ENCODE assay signal across 18 mouse cellular contexts in genomic region chr16:93777247-93777999, GRCm38 (mm10). TPM values are rescaled to one million over a fixed set of nuclear protein-coding genes. Genes with fewer than 3 reads are reported as not detected.
DNase-seq lines count a peak whose midpoint lies in the region; ATAC-seq and TF ChIP-seq lines count a peak whose summit lies in the region.
"Had no signal": no experiment of that assay in that cellular context is flagged by ENCODE, and none has a peak within 500 bp of the region (broad histone marks: within the 10 kb centered on the region; RNA-seq: fewer than 3 reads in every experiment).

No protein-coding gene starts in this region.

- H3K36me3 ChIP-seq in lung, embryonic 16.5 days (ENCODE audit: control insufficient read depth, insufficient read depth, low read length), result peaks cover 2% of the 10 kb centered on the region; the same call in 1 of the 2 replicates
- peaks cover 15% of the 10 kb centered on the region; the same call in 1 of the 2 replicates for H3K36me3 ChIP-seq in lung, postnatal 0 days (ENCODE audit: insufficient read depth, low read length)
- H3K36me3 ChIP-seq in small intestine, adult 2 months (ENCODE audit: control insufficient read depth, insufficient read depth, low read length), result peaks cover 53% of the 10 kb centered on the region
- H3K36me3 ChIP-seq in forebrain, embryonic 13.5 days (ENCODE audit: poor library complexity, severe bottlenecking), result peaks cover 45% of the 10 kb centered on the region
- H3K36me3 ChIP-seq: forebrain, embryonic 10.5 days; stomach, embryonic 15.5 days had no signal

- no peak overlapping the region for H3K4me3 ChIP-seq in lung, embryonic 16.5 days (ENCODE audit: low read length)
- H3K4me3 ChIP-seq in lung, postnatal 0 days (ENCODE audit: low read depth, low read length), result no peak overlapping the region
- no peak overlapping the region for H3K4me3 ChIP-seq in small intestine, adult 2 months (ENCODE audit: low read depth, low read length)
- H3K4me3 ChIP-seq in forebrain, embryonic 13.5 days, result no peak overlapping the region
- H3K4me3 ChIP-seq: embryonic facial prominence, embryonic 15.5 days; forebrain, embryonic 10.5 days; hindbrain, embryonic 12.5 days; midbrain, embryonic 15.5 days; stomach, embryonic 15.5 days had no signal

- no peaks in the 10 kb centered on the region for H3K9me3 ChIP-seq in lung, embryonic 16.5 days (ENCODE audit: control insufficient read depth, low read length)
- no peaks in the 10 kb centered on the region for H3K9me3 ChIP-seq in lung, postnatal 0 days (ENCODE audit: low read length)
- H3K9me3 ChIP-seq in forebrain, embryonic 13.5 days (replicated peaks), result no peaks in the 10 kb centered on the region
- H3K9me3 ChIP-seq: embryonic facial prominence, embryonic 15.5 days; forebrain, embryonic 10.5 days; hindbrain, embryonic 12.5 days; midbrain, embryonic 15.5 days; stomach, embryonic 15.5 days had no signal

- no peak for TF ChIP-seq CTCF in lung, postnatal 0 days (IDR thresholded peaks at IDR 0.05)
- TF ChIP-seq CTCF in small intestine, adult 2 months (IDR thresholded peaks at IDR 0.05; ENCODE audit: extremely low read depth, insufficient read length, insufficient replicate concordance, low read depth, low read length), result no peak

- TF ChIP-seq POLR2A in small intestine, adult 2 months (IDR thresholded peaks at IDR 0.05; ENCODE audit: low read depth, low read length), result no peak

- no peak overlapping the region for H3K4me2 ChIP-seq in lung, embryonic 16.5 days (ENCODE audit: low read depth, low read length)
- no peak overlapping the region for H3K4me2 ChIP-seq in lung, postnatal 0 days (replicated peaks; ENCODE audit: low read depth, low read length)
- H3K4me2 ChIP-seq in forebrain, embryonic 13.5 days, result no peak overlapping the region
- H3K4me2 ChIP-seq: embryonic facial prominence, embryonic 15.5 days; hindbrain, embryonic 12.5 days; midbrain, embryonic 15.5 days; stomach, embryonic 15.5 days had no signal

- no peaks in the 10 kb centered on the region for H3K4me1 ChIP-seq in lung, embryonic 16.5 days (replicated peaks; ENCODE audit: control insufficient read depth, insufficient read depth, low read length)
- H3K4me1 ChIP-seq in lung, postnatal 0 days (ENCODE audit: insufficient read depth, low read depth, low read length), result no peaks in the 10 kb centered on the region
- no peaks in the 10 kb centered on the region for H3K4me1 ChIP-seq in small intestine, adult 2 months (ENCODE audit: control insufficient read depth, insufficient read depth, insufficient read length, low read length)
- H3K4me1 ChIP-seq in forebrain, embryonic 13.5 days, result no peaks in the 10 kb centered on the region
- H3K4me1 ChIP-seq: hindbrain, embryonic 12.5 days; midbrain, embryonic 15.5 days; stomach, embryonic 15.5 days had no signal

- TF ChIP-seq EP300 in lung, postnatal 0 days (IDR thresholded peaks at IDR 0.05), result no peak

- 39% methylated on average over 14 of the region's 14 CpGs for WGBS in lung, embryonic 16.5 days
- WGBS in lung, postnatal 0 days, result 47% methylated on average over 14 of the region's 14 CpGs
- 77% methylated on average over 14 of the region's 14 CpGs for WGBS in small intestine, adult 2 months
- 67% methylated on average over 14 of the region's 14 CpGs for WGBS in forebrain, embryonic 13.5 days

- ATAC-seq in lung, embryonic 16.5 days (ENCODE audit: low read depth), result 0 out of 2 replicates have a peak, but pooled peaks have one; percentile 27
- ATAC-seq in lung, postnatal 0 days, result no peak
- ATAC-seq in activated CD4-positive, CD25-positive, alpha-beta regulatory T cell, adult 4 months, result peak; percentile 65
- no peak for ATAC-seq in forebrain, embryonic 13.5 days
- ATAC-seq: midbrain, embryonic 15.5 days had no signal

- DNase-seq in lung, postnatal 0 days (ENCODE audit: low spot score), result no peak
- DNase-seq in testis, postnatal 14 days (ENCODE audit: low spot score), result no peak
- no peak for DNase-seq in cerebellum, adult 9-11 months
- DNase-seq: adrenal gland, postnatal 25 days; cerebellum, adult 9-10 months; heart, postnatal 10 days; left cerebral cortex, postnatal 4 days; lung, adult 18-20 months; lung, postnatal 4 days had no signal

- H3K27ac ChIP-seq in lung, embryonic 16.5 days (ENCODE audit: low read length), result no peak overlapping the region
- no peak overlapping the region for H3K27ac ChIP-seq in lung, postnatal 0 days (ENCODE audit: low read length)
- peak overlapping the region; percentile 32; the same call in 1 of the 2 replicates for H3K27ac ChIP-seq in small intestine, adult 2 months (ENCODE audit: insufficient read depth, low read depth, low read length)
- H3K27ac ChIP-seq in forebrain, embryonic 13.5 days, result no peak overlapping the region
- H3K27ac ChIP-seq: embryonic facial prominence, embryonic 15.5 days; forebrain, embryonic 10.5 days; hindbrain, embryonic 12.5 days; midbrain, embryonic 15.5 days; stomach, embryonic 15.5 days had no signal

- H3K27me3 ChIP-seq in lung, embryonic 16.5 days (ENCODE audit: control insufficient read depth, insufficient read depth, low read depth, low read length), result no peaks in the 10 kb centered on the region
- H3K27me3 ChIP-seq in lung, postnatal 0 days (replicated peaks; ENCODE audit: insufficient read depth, low read length), result no peaks in the 10 kb centered on the region
- H3K27me3 ChIP-seq in small intestine, adult 2 months (ENCODE audit: control insufficient read depth, insufficient read depth, low read length), result no peaks in the 10 kb centered on the region
- H3K27me3 ChIP-seq in forebrain, embryonic 13.5 days, result no peaks in the 10 kb centered on the region
- H3K27me3 ChIP-seq: embryonic facial prominence, embryonic 15.5 days; hindbrain, embryonic 12.5 days; midbrain, embryonic 15.5 days; stomach, embryonic 15.5 days had no signal

- no peak overlapping the region for H3K9ac ChIP-seq in lung, embryonic 16.5 days (ENCODE audit: low read length)
- H3K9ac ChIP-seq in lung, postnatal 0 days (replicated peaks; ENCODE audit: low read depth), result no peak overlapping the region
- H3K9ac ChIP-seq in forebrain, embryonic 13.5 days, result no peak overlapping the region
- H3K9ac ChIP-seq: embryonic facial prominence, embryonic 15.5 days; hindbrain, embryonic 12.5 days; midbrain, embryonic 15.5 days; stomach, embryonic 15.5 days had no signal

RNA-seq across cellular contexts. Expression of gene Morc3, which starts 54.5 kb away (rescaled TPM):
- polyA plus RNA-seq in lung, embryonic 16.5 days (2015; fragmentation: Nextera tagmentation; extraction: Ambion mirVana), result 34.8 and 35.5 TPM in 2 replicates
- 20.8 and 26.5 TPM in 2 replicates for polyA plus RNA-seq in lung, postnatal 0 days (2015; fragmentation: Nextera tagmentation; extraction: Ambion mirVana)
- 10 to 100 TPM; 71.8 to 98.2 TPM for polyA plus RNA-seq in activated CD4-positive, CD25-positive, alpha-beta regulatory T cell, adult 4 months (2017; shearing (Covaris generic))
- polyA plus RNA-seq in small intestine, adult 2 months (2012; rRNA removed), result 1.8 and 2.7 TPM in 2 replicates
- polyA plus RNA-seq in forebrain, embryonic 13.5 days (2015; fragmentation: Nextera tagmentation; extraction: Ambion mirVana), result 34.5 and 41.9 TPM in 2 replicates

Comparison
In these comparisons a context has a peak if more than half of its experiments do, and no peak if none do; other contexts are left out.
1. ATAC-seq: peak in lung, embryonic 16.5 days (single experiment) and activated CD4-positive, CD25-positive, alpha-beta regulatory T cell, adult 4 months (single experiment); none in lung, postnatal 0 days (single experiment) and forebrain, embryonic 13.5 days (single experiment).